Mouse (Mus musculus): ENCODE measurements around the gene L3mbtl4. TPM values are rescaled to one million over a fixed set of nuclear protein-coding genes. Genes with fewer than 3 reads are reported as not detected.
"Not testable (repeated sequence)": the region's sequence is repeated elsewhere in the genome, so short reads cannot be mapped to it uniquely, and the experiment has no call there.

The L3mbtl4 gene
- polyA plus RNA-seq, 1 experiment = not detected

- Histone ChIP-seq H3ac (ENCODE audit: control insufficient read depth, insufficient read length) (no peak overlapping the region), H3K79me2 (ENCODE audit: control insufficient read depth, insufficient read depth) (no peaks in the 10 kb centered on the region), H3K4me3 (no peak overlapping the region), H3K4me2 (ENCODE audit: low read depth) (no peak overlapping the region), H3K27me3 (ENCODE audit: control insufficient read depth, insufficient read depth, insufficient read length) (no peaks in the 10 kb centered on the region), H3K36me3 (ENCODE audit: control insufficient read depth, insufficient read depth) (no peaks in the 10 kb centered on the region)
- no peak for TF ChIP-seq POLR2AphosphoS2 (IDR thresholded peaks at IDR 0.05; ENCODE audit: insufficient read length, low read depth)
- no peak for TF ChIP-seq REST (IDR thresholded peaks at IDR 0.05; ENCODE audit: insufficient read depth, insufficient read length)
- no peak for TF ChIP-seq TCF3 (IDR thresholded peaks at IDR 0.05; ENCODE audit: insufficient read length, low read depth)
- no peak for TF ChIP-seq E2F4 (IDR thresholded peaks at IDR 0.05; ENCODE audit: insufficient read depth)
- TF ChIP-seq MAX (IDR thresholded peaks at IDR 0.05; ENCODE audit: low read depth) = no peak
- TF ChIP-seq POLR2A (IDR thresholded peaks at IDR 0.05; ENCODE audit: insufficient read length, low read depth) = no peak
- no peak for TF ChIP-seq SRF (IDR thresholded peaks at IDR 0.05; ENCODE audit: control insufficient read depth, insufficient read length, low read depth)
- no peak for TF ChIP-seq CEBPB (IDR thresholded peaks at IDR 0.05; ENCODE audit: insufficient read depth, poor library complexity, severe bottlenecking)
- no peak for TF ChIP-seq MYOG (IDR thresholded peaks at IDR 0.05; ENCODE audit: control insufficient read depth in 1 of 3, insufficient read depth in 1 of 3, insufficient read length in 2 of 3, low read depth in 2 of 3)
- TF ChIP-seq TCF12 (IDR thresholded peaks at IDR 0.05; ENCODE audit: insufficient read depth, poor library complexity, severe bottlenecking) = no peak
Observed at GRCm38 (mm10) chr17:68450921-68451320, 177.3 kb downstream of the L3mbtl4 start.

GRCm38 (mm10) chr17:68461471-68461870 lies 187.9 kb downstream of the L3mbtl4 start:
- Histone ChIP-seq H3K4me2 (ENCODE audit: low read depth) (no peak overlapping the region), H3K27me3 (ENCODE audit: control insufficient read depth, insufficient read depth, insufficient read length) (no peaks in the 10 kb centered on the region), H3K36me3 (ENCODE audit: control insufficient read depth, insufficient read depth) (no peaks in the 10 kb centered on the region), H3K4me3 (no peak overlapping the region), H3ac (ENCODE audit: control insufficient read depth, insufficient read length) (no peak overlapping the region), H3K79me2 (ENCODE audit: control insufficient read depth, insufficient read depth) (no peaks in the 10 kb centered on the region)
- TF ChIP-seq MYOD1 (IDR thresholded peaks at IDR 0.05; ENCODE audit: control insufficient read depth in 1 of 3, insufficient read length in 2 of 3, low read depth in 2 of 3) (no peak), CEBPB (IDR thresholded peaks at IDR 0.05; ENCODE audit: insufficient read depth, poor library complexity, severe bottlenecking) (no peak), E2F4 (IDR thresholded peaks at IDR 0.05; ENCODE audit: insufficient read depth) (no peak), USF1 (IDR thresholded peaks at IDR 0.05; ENCODE audit: low read depth) (no peak), TCF3 (IDR thresholded peaks at IDR 0.05; ENCODE audit: insufficient read length, low read depth) (no peak), SRF (IDR thresholded peaks at IDR 0.05; ENCODE audit: control insufficient read depth, insufficient read length, low read depth) (no peak), MAX (IDR thresholded peaks at IDR 0.05; ENCODE audit: low read depth) (no peak)

- Histone ChIP-seq H3K4me2 (ENCODE audit: low read depth) (no peak overlapping the region), H3K79me2 (ENCODE audit: control insufficient read depth, insufficient read depth) (no peaks in the 10 kb centered on the region), H3K4me3 (no peak overlapping the region), H3K27me3 (ENCODE audit: control insufficient read depth, insufficient read depth, insufficient read length) (no peaks in the 10 kb centered on the region), H3K36me3 (ENCODE audit: control insufficient read depth, insufficient read depth) (no peaks in the 10 kb centered on the region), H3ac (ENCODE audit: control insufficient read depth, insufficient read length) (no peak overlapping the region)
- TF ChIP-seq MAX (IDR thresholded peaks at IDR 0.05; ENCODE audit: low read depth) (no peak), CEBPB (IDR thresholded peaks at IDR 0.05; ENCODE audit: insufficient read depth, poor library complexity, severe bottlenecking) (no peak), TCF12 (IDR thresholded peaks at IDR 0.05; ENCODE audit: insufficient read depth, poor library complexity, severe bottlenecking) (no peak), MYOD1 (IDR thresholded peaks at IDR 0.05; ENCODE audit: control insufficient read depth in 1 of 3, insufficient read length in 2 of 3, low read depth in 2 of 3) (no peak), E2F4 (IDR thresholded peaks at IDR 0.05; ENCODE audit: insufficient read depth) (no peak)
Observed at GRCm38 (mm10) chr17:68467311-68467710, 193.7 kb downstream of the L3mbtl4 start.

DNA sequence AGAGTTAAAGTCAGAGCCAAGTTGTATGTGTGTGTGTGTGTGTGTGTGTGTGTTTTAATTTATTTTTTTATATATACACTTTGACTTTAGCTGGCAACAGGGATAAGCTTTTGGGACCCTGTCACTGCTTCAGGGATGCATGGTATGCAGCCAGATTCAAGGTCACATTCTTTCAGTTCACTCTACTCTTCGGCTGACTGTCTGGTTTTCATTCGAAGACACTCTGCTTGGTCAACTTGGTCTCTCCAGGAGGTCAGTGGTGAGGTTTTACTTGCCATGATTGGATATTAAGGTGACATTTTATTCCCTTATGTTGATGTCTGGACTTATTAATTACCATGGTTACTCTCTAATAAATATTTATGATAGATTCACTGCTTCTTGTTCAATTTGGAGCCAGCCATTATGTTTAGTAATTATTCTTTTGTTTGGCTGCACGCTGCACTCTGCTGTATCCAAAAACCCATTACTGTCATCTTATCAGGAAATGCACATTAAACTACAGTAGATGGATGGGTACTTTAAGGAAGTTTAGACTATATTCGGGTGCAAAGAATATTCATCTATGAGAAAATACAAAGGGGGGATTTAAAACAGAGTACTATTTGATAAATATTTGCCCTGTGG lies 216.6 kb downstream of the L3mbtl4 start:
- H3K36me3 ChIP-seq (ENCODE audit: control insufficient read depth, insufficient read depth) = no peaks in the 10 kb centered on the region
- TF ChIP-seq POLR2A (IDR thresholded peaks at IDR 0.05; ENCODE audit: insufficient read length, low read depth) (no peak), REST (IDR thresholded peaks at IDR 0.05; ENCODE audit: insufficient read depth, insufficient read length) (no peak)
- no peaks in the 10 kb centered on the region for H3K79me2 ChIP-seq (ENCODE audit: control insufficient read depth, insufficient read depth)
- no peak overlapping the region for H3ac ChIP-seq (ENCODE audit: control insufficient read depth, insufficient read length)
- no peak overlapping the region for H3K4me3 ChIP-seq
- H3K27me3 ChIP-seq (ENCODE audit: control insufficient read depth, insufficient read depth, insufficient read length) = no peaks in the 10 kb centered on the region
- no peak overlapping the region for H3K4me2 ChIP-seq (ENCODE audit: low read depth)

DNA sequence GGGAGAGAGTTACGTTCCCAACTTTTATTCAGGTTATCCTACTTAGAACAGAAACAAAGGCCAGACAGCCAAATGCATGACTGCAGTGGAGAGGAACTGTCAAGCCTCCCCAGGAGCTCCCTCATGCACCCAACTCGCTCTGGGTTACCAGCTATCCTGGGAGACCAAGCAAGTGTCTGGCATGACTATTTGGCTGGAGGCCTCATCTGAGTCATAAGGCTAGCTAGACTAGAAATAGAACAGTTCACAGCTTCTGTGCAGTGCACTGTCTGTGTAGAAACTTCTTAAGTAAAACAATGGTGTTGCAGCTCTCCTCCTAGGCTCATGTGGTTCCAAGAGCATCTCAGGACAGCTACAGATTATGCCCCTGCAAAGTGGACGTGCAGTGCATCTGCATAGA lies 218.6 kb downstream of the L3mbtl4 start:
- TF ChIP-seq SRF (IDR thresholded peaks at IDR 0.05; ENCODE audit: control insufficient read depth, insufficient read length, low read depth) (no peak), MYOD1 (IDR thresholded peaks at IDR 0.05; ENCODE audit: control insufficient read depth in 1 of 3, insufficient read length in 2 of 3, low read depth in 2 of 3) (peak in 1 of 3 experiments; percentile 6), E2F4 (IDR thresholded peaks at IDR 0.05; ENCODE audit: insufficient read depth) (no peak), POLR2A (IDR thresholded peaks at IDR 0.05; ENCODE audit: insufficient read length, low read depth) (no peak), MAX (IDR thresholded peaks at IDR 0.05; ENCODE audit: low read depth) (no peak), TCF3 (IDR thresholded peaks at IDR 0.05; ENCODE audit: insufficient read length, low read depth) (no peak), MYOG (IDR thresholded peaks at IDR 0.05; ENCODE audit: control insufficient read depth in 1 of 3, insufficient read depth in 1 of 3, insufficient read length in 2 of 3, low read depth in 2 of 3) (no peak)

GRCm38 (mm10) chr17:68502998-68503397 lies 229.4 kb downstream of the L3mbtl4 start:
- not testable (repeated sequence) for H3ac ChIP-seq (ENCODE audit: control insufficient read depth, insufficient read length); H3K36me3 ChIP-seq (ENCODE audit: control insufficient read depth, insufficient read depth); H3K79me2 ChIP-seq (ENCODE audit: control insufficient read depth, insufficient read depth); H3K4me3 ChIP-seq; H3K4me2 ChIP-seq (ENCODE audit: low read depth); H3K27me3 ChIP-seq (ENCODE audit: control insufficient read depth, insufficient read depth, insufficient read length)

More for the DNA sequence above, 218.6 kb downstream of the L3mbtl4 start:
- no peak overlapping the region for H3K4me3 ChIP-seq
- no peak overlapping the region for H3ac ChIP-seq (ENCODE audit: control insufficient read depth, insufficient read length)
- no peaks in the 10 kb centered on the region for H3K27me3 ChIP-seq (ENCODE audit: control insufficient read depth, insufficient read depth, insufficient read length)
- H3K36me3 ChIP-seq (ENCODE audit: control insufficient read depth, insufficient read depth) = no peaks in the 10 kb centered on the region
- H3K4me2 ChIP-seq (ENCODE audit: low read depth) = no peak overlapping the region
- no peaks in the 10 kb centered on the region for H3K79me2 ChIP-seq (ENCODE audit: control insufficient read depth, insufficient read depth)

All from myocyte (in vitro differentiated cells).